Mouse (Mus musculus): Measurements from ENCODE around the gene 2210016L21Rik.

The 2210016L21Rik gene

DNA sequence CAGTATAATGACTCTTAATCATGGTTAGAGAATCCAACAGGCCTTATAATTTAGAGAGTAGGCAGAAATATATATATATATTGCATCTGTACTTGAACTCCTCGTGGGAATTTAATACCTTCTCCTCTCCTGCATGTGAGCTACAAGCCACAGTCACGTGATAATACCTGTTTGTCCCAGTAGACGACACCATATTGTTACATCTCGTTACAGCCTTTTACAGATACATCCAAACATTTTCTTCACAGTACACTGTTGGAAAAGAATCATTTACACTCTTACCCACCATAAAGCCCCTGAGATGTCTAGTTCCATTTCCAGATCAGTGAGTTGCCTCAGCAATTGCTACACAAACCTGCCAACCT is 790 bp downstream of the 2210016L21Rik start:
- in situ Hi-C loops (cut with MseI, MboI): no loop called here

DNA sequence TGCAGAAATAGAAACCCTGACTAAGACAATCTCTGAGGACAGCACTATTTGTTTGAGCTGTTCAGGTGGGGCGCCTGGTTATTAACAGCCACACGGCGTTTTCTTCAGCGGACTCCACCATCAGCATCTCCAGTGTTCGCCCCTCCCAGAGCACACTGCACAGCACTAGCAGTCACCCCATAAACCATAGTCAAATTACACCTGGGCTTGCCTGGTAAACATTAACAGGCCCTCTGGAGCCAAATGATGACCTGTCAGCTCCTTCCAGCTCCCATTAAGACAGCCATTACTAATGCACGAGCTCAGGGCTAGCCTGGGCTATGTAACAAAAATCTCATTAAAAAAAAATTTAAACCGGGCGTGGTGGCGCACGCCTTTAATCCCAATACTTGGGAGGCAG is 3.1 kb downstream of the 2210016L21Rik start:
- in situ Hi-C loops (cut with MseI, MboI): no loop called here

DNA sequence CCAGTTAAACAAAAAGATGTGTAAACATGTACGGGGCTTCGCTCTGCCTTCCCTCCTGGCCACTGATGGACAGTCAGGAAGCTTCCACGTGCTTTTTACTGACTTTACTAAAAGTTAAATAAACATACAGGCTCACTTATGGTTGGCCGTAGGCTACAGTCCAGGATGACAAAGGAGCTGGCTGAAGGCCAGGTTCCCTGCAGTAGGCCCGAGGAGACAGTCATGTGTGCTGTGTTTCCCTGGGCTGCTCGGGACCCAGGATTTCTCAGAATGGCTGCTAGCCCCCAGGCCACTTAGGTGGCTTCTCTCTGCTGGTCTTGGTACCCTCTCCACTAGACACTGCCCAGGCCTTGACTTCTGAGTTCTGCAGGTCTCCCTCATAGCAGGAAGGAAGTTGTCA is 6.9 kb downstream of the 2210016L21Rik start:
- in situ Hi-C loops (cut with MseI, MboI): no loop called here

DNA sequence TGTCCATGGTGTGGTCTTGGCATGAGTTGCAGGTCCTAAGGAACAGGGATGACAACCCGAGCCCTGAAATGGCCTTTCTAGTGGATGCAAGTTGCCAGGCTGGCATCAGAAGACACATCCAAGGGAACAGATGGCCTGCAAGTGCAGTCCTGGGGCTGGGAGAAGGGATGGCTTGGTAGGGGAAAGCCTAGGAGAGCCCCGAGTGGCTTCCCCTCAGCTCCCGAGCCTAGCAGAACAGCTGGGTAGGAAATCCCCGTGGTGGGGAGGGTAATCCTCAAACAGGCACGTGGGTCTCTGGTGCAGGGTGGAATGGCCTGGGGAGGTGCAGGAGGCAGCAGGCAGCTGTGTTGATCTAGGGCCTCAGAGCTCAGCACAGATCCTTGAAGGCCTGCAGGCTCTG is 7.4 kb downstream of the 2210016L21Rik start:
- in situ Hi-C loops (cut with MseI, MboI): no loop called here

DNA sequence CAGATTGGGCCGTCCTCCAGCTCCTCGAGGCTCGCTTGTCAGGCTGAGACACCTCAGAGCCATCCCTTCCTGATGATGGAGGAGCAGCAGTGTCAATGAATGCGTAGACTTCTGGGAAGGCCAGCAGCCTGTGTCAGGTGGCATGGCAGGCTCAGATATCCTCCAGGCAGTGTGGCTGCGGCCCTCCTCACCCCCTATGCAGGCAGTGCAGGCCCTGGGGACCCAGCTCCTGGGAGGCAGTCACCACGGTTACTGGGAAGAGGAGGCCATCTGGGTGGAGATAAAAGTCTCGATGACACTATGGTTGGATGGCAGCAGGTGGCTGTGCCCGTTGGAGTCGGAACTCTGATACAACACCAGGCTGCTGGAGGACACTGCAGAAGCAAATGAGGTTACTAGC is 7.9 kb downstream of the 2210016L21Rik start:
- in situ Hi-C loops (cut with MseI, MboI): no loop called here

DNA sequence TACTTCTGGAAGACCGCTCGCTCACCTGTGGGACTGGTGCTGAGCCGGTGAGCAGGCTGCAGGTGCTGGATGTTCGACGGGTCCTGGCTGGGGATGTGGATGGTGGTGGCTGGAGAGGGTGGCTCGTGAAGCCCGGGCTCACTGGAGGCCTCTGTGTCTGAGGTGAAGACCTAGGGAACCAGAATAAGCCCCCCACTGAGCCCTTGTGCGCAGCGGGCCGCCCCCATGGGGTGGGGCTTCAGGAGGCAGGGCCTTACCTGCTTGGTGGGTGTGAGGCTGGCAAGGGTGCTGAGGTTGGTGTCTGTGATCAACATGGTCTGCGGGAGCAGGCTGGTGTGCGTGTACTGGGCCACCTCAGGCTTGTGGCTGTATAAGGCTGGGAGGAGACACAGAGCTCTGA is 8.7 kb downstream of the 2210016L21Rik start:
- in situ Hi-C loops (cut with MseI, MboI): no loop called here

DNA sequence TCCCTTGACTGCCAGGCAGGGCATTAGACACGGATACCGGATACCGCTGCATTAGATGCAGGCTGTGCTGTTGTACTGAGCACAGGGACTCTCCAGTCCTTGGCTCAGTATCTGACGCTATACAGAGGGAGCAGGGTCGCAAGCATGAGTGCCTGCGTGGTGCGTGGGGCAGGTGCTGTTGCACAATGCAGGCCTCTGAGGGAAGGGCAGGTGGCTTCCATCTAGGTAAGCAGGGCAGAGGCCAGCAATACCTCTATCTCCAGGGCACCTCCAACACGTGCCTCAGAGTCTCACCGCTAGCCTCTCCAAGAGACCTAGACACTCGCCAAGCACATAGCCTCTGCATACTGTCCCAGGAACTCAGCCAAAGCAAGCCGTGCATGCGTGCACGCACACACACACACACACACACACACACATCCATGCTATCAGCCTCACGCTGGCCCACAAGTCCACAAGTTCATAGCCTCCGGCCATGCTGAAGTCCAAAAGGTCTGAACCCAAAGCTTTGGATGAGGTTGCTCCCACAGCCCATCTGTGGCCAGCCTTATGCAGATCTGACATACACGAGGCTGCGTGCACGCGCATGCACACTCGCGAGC is 9.4 kb downstream of the 2210016L21Rik start:
- in situ Hi-C loops (cut with MseI, MboI): no loop called here

DNA sequence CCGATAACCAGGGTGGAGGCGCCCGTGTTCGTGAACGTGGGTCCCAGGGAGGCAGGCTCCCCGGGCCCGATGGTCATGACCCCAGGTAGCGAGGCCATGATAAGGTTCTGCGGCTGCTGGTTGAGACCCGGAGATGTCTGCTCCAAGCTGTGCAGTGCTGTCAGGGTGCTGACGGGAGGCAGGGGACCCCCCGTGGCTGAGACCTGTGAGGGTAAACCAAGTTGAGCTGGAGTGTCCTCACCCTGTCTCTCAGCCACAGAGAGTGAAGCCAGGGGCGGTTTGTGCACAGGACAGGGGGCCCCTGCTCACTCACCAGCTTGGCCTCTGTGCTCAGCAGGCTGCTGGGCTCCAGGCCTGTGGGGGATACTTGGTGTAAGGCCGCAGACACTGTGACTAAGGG is 11.4 kb downstream of the 2210016L21Rik start:
- in situ Hi-C loops (cut with MseI, MboI): no loop called here

DNA sequence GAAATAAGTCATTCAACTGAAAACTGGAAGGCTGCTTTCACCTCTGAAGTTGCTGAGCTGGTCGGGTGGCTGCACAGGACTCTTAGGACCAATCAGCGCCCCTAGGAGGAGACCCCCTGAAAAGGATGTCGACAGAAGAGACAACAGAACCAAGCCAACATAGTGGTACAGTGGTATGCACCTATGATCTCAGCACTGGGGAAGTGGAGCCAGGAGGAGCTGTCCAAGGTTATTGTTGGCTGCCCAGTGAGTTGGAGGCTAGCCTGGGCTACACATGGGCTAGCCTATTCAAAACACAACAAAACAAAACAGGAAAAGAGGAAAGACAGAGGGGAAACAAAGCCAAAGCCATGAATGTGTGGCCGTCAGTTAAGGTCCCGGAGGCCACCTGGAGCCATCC is 16.1 kb downstream of the 2210016L21Rik start:
- in situ Hi-C loops (cut with MseI, MboI): no loop called here

DNA sequence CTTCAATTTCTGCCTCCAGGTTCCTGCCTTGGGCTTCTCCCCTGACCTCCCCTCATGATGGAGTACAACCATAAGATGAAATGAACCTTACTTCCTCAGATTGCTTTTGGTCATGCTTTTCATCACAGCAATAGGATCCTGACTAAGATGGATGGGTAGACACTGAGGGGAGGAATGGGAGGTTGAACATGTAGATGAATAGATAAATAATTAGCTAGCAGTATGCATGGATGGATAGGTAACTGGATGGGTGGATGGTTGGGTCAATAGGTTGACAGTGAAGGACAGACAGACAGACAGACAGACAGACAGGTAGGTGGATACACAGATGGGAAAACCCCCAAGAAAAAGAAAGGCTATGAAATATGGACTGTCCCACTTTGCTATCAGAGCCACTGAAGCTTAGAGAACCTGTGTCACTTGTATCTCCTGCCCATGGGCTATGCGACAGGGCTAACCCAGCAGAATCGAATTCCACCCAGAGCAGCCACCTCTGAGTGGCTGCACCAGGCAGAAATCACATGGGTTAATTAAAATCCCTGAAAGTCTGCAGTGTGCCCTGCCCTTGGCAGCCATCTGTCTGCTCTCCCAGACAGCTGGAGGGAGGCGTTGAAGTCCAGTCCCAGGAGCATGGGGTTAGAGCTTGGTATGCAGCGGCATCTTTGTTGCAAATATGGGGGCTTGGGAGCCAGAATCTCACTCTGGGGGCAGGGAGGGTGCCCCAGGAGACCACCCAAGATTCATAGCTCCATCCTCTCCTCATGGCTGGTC is 19.8 kb downstream of the 2210016L21Rik start:
- in situ Hi-C loops (cut with MseI, MboI): no loop called here

DNA sequence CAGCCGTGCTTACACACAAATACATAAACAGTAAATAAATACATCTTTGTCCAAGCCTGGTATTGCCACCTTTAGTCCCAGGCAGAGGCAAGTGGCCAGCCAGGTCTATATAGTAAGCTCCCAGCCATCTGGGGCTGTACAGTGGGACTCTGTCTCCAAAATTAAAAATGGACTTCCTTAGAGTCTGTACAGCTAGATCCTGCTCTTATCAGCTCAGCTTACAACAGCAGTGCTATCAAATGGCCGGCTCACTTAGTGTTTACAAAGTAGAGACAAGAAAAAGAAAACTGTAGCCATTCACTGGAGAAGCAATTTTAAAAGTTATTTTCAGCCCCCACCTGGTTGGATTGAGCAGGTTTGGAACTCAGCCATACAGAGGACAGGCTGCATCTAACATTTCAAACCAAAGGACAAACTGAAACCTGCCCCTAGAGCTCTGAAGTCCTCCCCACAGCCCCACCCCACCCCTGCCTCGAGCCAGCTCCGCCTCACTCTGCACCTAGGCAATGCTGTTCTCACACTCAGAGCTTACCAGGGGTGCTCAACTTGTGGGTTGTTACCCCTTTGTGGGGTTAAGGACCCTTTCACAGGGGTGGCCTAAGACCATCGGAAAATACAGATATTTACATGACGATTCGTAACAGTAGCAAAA is 22.5 kb downstream of the 2210016L21Rik start:
- in situ Hi-C loops (cut with MseI, MboI): no loop called here

DNA sequence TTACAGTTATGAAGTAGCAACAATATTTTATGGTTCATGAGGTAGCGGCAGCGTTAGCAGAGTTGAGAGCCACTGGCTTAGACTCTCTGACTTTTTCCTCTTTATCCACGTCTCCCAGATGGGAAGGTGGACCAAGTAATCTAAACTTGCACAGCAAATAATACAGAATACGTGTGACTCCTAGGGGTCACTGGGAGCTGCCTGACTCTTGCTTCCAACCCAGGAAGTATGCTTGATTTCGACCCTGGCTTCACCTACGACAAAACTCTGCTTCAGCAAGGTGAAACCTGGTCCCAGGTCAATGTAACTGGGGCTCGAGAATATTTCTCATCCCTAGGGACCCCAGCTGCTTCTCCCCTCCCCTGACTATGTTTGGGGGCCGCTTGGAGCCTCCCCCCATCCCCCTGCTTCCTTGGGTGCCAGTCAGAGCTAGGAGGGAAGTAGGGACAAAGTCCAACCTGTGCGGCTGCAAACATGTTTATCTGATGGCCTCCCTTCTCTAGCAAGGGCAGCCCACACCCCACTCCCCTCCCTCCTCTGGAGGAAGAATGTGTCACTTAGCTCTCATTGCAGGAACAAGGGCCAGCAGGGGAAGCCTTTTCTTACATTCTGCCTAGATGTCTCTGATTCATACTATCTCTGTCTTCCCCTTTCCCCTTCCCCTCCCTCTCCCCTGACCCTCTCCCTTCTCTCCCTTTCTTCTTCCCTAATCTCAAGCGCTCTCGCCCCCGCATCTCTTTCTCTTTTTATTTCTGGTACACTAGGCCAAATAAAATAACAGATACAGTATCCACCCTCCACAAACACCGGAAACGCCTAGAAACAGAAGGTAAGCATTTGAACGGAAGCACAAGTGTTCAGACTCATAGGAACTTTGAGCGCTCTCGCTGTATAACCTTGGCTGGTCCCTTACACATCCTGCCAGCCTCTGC is 23.3 kb downstream of the 2210016L21Rik start:
- in situ Hi-C loops (cut with MseI, MboI): no loop called here

DNA sequence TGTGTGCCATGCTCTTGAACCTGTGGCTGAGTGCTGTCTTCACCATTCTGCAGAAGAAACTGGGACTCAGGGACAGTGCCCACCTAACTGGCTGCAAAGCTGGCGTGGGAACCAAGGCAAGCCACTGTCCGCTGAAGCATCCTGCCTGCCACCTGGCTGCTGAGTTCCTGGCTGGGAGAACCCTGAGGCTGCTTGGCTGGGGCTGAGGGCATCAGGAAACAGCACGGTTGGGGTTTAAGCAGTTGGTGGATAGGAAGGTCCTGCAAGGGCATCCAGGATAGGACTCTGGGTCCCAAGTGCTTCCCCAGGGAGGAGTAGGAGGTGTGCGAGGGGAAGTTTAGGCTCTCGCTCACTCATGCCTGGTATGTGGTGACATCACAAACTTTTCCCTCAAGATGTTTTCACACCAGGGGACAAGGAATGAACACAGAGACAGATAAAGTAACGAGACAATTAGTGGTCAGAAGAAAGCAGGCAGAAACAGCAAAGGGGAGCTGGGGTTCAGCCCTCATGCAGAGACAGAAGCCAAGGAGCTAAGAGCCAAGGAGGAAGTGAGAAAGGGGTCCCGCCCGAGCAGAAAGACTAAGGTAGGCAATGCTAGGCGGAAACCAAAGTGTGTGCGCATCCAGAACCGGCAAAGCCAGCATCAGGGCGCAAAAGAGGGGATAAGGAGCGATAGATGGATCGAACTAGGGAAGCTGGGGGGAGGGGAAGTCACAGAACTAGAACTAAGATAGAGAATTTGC is 25.7 kb downstream of the 2210016L21Rik start:
- in situ Hi-C loops (cut with MseI, MboI): no loop called here

DNA sequence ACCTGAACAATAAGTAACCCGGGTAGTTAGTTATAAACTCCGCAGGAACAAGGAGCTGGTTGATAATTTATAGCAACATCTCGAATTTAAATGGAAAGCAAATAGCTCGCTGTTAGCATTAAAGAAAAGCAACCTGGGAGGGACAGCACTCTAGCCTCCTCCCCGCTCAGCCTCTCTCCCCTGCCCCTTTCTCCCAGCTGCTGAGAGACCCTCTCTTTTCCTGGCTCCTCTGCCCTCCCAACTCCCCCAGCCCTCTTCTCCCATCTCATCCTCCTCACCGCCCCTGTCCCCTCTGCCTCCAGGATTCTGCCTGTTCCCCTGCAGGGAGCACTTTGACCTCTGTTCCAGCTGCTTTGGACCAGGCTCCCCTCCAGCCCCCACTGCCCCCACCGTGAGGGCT is 26.7 kb downstream of the 2210016L21Rik start:
- in situ Hi-C loops (cut with MseI, MboI): no loop called here

DNA sequence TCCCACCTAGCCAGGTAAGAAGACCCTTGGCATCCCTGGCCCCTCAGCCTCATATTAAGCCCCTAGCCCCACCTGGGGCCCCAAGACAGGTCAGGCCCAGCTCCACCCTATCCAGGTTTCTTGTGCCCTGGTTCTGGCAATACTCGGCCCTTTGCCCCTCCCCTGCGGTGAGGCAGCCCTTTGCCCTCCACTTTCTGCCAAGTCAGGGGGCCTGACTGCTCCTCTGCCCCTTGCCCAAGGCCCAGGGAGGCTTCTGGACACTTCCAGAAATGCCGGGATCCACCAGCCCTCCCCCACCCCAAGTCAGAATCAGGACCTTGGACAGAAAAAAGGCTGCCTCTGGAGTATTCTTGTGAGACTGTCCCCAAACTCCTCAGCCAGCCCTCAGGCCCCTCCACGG is 27.1 kb downstream of the 2210016L21Rik start:
- in situ Hi-C loops (cut with MseI, MboI): no loop called here

DNA sequence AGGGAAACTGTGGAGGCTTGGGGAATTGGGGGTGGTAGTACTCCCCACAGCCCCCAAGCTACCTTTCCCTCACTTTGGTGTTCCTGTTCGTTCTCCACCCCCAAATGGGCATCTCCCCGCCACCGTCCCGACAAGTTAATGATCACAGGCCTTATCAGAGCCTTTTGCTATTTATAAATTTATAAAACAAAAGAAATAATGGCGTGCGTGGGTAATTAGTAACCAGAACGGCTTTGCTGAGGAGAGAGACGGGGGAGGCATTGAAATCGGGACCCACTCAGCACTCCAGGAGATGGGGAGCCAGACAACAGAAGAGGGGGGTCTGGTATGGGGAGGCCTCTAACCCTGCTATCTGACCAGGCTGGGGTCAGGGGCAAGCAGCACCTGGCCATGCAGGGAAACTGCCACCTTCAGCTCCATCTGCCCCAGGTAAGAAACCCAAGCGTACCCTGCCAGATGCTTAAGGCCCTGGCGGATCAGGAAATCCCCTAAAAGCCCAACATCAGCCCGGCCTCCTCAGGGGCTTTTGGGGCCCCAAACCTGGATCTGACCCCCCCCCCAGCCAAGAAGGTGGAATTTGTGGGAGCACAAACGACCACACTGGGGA is 27.8 kb downstream of the 2210016L21Rik start:
- in situ Hi-C loops (cut with MseI, MboI): loop anchor here in 1 of 2 experiments (10.0 kb wide), 1 partner anchor 105 kb away; no protein-coding TSS in a partner anchor

DNA sequence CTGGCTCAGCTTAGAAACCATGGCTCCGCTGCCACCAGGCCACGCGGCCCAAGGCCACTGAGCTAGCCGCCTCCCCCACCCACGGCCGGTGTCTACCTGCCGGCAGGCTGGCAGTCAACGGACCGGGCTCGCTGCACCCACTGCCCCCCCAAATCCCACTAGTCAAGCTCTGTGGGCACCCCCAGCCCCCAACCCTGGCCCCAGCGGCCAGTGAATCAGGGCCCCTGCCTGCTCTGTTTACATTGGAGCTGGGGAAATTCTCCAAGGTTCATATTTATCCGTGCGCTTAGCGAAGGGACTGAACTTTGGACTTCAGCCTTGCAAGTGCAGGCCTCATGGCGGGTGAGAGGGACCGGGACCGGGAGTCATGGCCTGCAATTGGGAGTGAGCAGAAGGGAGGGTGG is 28.9 kb downstream of the 2210016L21Rik start, which contains the start of gene Hnf1a:
Hnf1a (minus strand) TSS at position 271 of the 404 bp plus-strand sequence.
- in situ Hi-C loops (cut with MseI, MboI): loop anchor here in 1 of 2 experiments (10.0 kb wide), 1 partner anchor 104 kb away; no protein-coding TSS in a partner anchor

DNA sequence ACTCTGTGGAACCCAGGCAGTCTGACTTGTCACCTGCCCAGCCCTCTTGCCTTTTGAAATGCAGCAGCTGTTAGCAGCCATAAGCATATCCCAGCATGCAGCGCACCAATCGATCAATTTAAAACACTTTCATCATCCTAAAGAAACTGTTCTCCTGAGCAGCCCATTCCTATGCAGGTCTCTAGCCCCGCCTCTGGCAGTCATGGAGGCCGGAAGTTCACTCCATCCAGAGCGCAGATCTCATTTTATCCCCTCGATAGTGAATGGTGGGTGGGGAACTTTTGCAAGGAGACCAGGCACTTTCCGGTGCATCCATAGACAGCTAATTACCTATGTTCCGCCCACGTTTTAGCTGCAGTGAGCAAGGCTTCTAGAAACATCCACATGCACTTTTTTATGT is 30.2 kb downstream of the 2210016L21Rik start:
- in situ Hi-C loops (cut with MseI, MboI): loop anchor here in 1 of 2 experiments (10.0 kb wide), 1 partner anchor 103 kb away; no protein-coding TSS in a partner anchor

DNA sequence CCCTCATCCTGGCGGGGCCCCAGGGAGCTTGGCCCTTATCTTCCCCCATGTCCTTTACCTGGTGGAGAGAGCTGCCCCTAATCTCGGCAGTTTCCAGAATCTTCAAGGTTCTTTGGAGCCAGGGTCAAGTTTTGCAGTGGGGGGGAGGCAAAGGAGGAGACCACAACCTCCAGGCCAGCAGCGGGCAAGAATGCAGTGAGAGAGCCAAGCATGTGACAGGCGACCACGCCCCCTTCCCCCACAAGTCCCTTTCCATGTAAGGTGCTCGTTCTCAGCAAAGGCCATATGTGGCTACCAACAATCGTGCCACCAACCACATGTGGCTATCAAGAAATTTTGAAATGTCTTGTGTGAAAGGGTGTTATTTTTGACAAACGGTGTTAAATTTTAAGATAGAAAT is 31.2 kb downstream of the 2210016L21Rik start:
- in situ Hi-C loops (cut with MseI, MboI): loop anchor here in 1 of 2 experiments (10.0 kb wide), 1 partner anchor 102 kb away; no protein-coding TSS in a partner anchor

DNA sequence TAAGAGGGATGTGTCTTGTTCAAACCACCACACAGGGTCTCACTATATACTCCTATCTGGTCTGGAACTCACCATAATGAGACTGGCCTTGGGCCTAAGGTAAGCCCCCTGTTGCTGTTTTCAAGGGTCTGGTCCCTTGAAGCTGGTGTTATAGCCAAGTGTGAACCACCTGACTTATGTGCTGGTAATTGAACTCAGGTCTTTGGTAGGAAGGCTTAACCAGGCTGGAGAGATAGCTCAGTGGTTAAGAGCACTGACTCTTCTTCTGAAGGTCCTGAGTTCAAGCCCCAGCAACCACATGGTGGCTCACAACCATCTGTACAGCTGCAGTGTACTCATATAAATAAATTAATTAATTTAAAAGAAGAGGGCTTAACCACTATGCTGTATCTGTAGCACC is 35.0 kb downstream of the 2210016L21Rik start:
- in situ Hi-C loops (cut with MseI, MboI): loop anchor here in 1 of 2 experiments (10.0 kb wide), 1 partner anchor 98 kb away; no protein-coding TSS in a partner anchor

Measured in mouse trophoblast stem cell (cell line).